Mouse (Mus musculus): Measurements from ENCODE around the gene Cyth2.

Cyth2 gene

DNA sequence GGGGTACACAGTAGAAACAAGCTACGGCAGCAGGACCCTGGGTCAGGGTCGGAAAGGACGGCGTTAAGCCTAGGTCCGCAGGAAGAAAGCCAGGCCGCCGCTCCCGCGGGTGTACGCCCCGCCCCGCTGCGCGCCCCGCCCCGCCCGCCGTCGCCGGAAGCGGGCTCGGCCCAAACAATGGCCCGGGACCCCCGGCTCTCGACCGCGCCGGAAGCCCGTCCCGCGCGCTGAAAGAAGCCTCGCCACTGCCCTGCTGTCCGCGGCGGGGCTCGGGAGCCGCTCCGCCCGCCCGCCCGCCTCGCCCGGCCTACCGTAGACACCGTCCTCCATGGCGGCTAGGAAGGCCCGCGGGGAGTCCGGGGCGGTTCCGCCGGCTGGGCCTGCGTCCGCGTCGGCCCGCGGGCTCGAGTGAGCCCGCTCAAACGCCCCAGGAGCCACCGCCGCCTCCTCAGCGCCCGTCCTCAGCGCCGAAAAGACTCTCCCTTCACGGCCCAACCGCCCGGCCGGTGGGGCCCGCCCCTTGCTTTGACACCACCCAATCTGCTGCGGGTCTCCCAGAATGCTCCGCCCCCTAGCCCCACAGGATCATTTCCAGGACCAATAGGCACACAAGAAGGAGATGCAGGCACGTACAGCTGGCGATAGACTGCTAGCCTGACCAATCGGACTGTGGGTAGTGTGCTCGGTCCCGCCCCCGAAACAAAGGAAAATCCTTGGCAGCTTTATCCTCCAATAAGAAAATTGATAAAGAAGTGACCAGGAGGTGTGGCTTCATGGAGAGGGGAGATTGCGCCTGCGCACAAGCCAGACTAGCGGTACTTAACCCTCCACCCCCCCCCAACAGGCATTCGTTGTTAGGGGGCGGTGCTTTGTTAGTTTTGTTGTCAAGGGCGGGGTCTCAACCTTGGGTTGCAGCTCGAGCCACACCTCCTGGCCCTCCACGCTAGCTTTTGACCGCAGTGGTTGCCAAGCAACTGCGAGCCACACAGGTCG lies at the start of gene Cyth2:
TSS of gene Cyth2 (minus strand) at position 795 of the 993 bp plus-strand sequence.
- DNase-seq (ENCODE audit: low spot score), result peak; percentile 98

DNA sequence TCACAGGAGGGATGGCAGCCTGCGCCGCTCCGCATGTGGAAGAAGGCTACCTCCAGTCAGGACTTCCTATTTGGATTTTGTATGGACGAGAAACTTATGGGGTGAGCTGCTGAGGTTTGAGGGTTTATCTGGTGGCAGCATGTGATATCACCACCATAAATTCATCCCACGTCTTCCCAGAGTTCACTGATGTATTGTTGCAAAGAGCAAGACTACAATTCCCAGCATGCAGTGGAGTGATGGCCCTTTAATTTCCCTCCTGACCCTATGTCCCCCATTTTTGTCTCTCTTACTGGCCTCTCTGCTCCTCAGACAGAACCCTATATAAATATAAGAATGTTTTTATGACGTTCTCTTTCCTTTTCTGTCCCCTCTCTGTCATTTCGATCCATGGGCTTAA lies 48.4 kb upstream of the Cyth2 start:
- DNase-seq (ENCODE audit: low spot score), result no peak

DNA sequence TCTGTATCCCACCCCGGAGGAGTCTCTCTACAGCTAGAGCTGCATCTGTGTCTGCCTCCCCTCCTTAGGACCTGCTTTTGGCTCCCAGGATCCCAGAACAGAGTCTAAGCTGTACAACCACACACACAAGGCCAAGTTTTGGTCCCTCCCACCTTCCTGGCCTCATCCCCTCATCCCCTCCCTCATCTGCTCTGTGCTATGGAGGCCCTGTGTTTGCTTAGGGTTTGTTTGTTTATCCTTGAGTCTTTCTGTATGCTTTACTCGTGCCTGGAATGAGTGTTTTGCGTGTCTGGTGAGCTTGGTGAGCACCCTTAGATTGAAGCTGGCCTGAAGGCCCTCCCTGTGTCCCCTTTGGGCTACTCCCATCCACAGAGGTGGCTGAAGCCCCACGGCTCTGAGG lies 44.6 kb upstream of the Cyth2 start:
- DNase-seq (ENCODE audit: low spot score), result no peak

DNA sequence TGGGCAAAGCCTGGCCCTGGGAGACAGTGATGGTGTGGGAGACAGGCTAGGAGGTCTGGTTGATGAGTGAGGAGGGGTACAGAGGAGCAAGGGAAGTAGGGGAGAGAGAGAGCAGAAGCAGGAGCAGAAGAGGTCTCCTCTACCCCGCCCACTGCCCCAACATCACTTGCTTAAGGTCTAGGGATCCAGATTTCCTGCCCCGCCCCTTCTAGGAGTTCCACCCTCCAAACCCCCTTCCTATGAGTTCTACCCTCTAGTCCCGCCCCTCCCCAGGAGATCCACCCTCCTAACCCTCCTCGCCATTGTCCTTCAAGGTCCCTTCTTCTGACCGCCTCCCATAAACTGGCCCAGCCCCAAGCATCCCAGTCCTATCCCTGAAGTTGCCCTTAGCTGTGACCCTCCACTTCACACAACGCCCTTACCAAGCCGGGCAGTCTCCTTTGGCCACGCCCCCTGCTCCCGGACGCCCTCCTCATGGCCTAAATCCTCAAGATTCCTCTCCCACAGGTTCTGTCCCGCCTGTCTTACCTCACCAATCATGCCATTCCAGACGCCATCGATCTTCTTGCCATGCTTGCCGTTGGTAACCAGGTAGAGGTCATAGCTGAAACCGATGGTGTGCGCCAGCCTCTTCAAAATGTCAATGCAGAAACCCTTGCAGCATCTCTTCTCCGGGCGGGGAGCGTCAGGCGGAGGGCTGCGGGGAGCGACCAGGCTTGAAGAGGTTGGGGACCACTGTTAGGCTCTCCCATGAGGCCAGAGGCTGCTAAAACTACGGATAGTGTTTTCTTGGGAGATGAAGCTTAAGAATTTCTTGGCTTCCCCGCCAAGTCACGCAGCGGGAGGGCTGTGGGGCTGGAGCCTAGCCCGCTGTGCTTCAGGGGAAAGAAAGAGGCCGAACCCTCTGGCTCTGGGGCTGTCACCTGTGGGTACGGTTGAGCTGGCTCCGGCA lies 42.8 kb upstream of the Cyth2 start:
- DNase-seq (ENCODE audit: low spot score), result no peak

DNA sequence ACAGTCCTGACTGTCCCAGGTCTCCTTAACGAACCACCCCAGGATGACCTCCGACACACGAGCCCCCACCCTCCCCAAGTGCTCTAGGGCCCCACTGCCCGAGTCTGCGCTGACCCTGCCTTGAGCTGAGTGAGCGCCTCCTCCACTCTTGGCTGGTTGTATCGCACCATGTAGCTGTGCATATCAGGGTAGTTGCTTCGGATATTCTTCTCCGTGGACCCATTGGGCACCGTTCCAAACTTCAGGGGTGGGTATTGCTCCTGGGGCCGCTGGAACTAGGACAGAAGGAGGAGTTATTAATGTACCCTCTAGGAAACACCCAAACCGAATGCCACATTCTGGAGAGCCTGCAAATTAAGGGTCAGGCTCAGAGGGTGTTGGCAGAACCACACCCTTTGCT lies 38.7 kb upstream of the Cyth2 start:
- DNase-seq (ENCODE audit: low spot score), result no peak

DNA sequence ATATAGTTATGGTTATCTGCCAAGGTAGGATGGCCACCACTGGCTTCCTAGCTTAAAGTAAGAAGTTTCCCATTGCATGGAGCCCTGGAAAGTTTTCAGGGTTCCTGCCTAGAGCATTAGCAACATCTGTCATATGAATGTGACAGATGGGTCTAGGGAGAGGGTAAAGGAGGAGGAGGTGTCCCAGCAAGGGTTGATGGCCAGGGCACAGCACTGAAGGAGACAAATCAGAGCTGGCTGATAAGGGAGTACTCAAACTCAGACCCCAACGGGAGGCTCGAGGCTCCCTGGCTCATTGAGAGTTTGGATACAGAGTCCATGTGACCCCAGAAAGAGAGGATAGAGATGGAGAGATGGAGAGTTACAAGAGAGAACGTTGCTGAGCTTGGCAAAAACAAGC lies 36.3 kb upstream of the Cyth2 start:
- DNase-seq (ENCODE audit: low spot score), result no peak

DNA sequence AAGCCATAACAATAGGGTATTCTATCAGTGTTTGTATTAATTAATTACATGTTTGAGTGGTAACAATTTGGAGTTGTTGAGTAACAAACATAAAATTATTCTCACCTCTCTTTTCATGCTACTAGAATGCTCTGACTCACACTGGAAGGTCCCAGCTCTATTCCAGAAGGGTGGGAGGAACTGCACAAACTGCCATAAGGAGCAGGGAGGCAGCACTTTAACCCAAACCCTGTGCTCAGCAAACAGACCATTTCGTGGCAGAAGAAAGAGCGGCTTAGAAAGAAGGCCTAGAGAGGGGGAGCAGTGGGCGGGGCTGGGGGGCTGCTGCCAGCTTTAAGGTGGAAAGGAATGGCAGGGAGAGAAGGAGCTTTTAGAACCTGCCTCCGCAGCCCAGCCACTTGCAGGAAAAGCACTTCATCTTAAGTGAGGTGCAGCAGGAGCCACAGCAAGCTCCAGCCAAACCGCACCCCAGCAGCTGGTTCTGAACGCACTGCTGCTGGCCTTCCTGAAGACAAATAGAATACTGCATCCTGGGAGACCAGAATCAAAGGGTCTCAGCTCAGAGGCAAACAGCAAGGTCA lies 34.2 kb upstream of the Cyth2 start:
- no peak for DNase-seq (ENCODE audit: low spot score)

DNA sequence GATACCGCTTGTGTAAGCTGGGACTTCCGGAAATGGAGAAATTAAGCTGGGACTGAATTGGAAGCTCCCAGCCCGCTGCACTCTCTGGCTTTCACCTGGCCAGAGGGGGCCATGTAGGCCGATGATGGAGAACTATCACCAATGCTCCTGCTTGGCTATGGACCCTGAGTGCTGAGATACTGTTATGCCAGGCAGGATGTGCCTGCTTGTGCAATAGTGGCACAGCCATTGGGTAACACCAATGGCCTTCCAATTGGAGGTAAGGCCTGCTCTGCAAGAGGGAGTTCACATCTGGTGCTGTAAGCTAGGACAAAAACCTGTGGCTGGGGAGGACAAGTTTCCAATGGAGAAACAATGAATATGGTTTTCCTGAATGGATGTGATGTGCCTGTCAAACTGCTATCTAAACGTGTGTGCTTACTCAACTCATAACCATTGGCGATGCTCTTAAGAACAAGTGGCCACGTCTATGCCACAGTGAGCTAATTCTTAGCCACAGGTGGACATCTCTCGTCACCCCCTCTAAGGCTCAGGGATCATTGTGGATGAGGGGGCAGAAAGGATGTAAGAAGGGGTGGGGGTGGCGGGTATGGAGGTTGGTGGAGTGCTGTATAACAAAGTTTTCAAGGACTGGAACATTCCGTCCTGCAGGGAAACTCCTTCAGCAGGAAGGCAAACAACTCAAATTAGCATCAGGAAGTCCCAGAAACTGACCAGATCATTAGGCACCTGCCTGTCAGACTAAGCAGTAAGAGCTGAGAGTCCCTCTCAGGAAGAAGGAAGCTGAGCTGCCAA lies 28.8 kb upstream of the Cyth2 start:
- DNase-seq (ENCODE audit: low spot score), result no peak

DNA sequence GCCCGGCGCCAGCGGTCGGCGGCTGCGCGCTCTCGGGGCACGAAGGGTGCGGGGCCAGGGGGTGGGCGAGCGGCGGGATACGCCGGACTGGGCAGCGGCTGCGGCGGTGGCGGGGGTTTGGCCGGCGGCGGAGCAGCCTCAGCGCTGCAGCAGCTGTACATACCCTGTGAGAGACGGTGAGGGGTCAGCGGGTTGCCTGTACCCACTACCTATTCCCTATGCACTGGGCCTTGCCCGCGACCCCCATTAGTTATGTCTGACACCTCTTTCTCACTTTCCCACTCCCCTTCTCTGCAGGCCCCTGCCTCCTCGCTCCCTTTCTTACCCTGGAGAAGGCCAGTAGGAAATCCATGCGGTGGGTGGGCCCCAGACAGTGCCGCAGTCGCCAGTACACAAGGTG lies 19.5 kb upstream of the Cyth2 start:
- no peak for DNase-seq (ENCODE audit: low spot score)

DNA sequence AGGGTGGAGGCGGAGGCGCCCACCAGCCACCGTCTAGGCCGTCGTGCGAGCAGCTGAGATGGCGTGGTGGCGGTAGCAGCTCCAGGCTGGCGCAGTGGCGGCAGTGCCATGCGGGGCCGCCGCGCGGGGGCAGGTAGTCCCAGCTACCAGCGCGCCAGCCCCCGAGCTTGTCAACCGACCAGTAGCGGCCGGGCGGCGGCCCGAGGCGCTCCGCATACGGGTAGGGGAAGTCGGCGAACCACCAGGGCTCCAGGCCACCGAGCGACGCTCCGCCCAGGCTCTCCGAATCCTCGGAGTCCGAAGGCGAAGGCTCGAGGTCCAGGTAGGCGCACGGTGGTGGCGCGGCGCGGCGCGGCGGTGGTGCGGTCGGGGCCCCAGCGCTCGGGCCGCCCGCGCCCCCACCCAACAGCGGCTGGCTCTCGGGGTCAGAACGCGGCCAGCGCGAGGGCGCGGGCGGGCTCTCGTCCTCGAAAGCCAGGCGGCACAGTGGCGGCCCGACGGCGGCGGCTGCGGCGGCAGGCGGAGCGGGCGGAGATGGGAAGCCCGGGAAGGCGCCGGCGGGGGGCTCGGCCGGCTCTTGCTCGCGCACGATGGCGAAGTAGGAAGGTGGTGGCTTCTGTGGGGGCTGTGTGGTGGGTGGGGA lies 18.9 kb upstream of the Cyth2 start:
- no peak for DNase-seq (ENCODE audit: low spot score)

DNA sequence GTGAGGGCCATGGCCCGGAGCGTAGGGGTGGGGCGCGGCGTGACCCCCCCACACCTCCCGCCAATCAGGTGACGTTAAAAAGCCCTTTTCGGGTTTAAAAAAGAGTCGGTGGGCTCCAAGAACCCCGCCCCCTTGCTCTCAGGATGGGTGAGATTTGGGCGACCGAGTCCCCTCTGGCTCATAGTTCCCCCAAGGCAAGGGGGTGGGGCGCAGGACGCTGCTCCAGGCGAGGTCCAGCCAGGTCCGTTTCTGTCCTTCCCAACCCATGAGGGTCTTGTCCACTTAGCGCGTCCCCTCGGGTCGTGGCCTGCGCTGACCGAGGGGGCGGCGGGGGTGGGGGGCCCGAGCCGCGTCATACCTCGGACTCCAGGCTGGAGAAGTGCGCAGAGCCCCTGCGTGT lies 18.0 kb upstream of the Cyth2 start:
- DNase-seq (ENCODE audit: low spot score), result no peak

DNA sequence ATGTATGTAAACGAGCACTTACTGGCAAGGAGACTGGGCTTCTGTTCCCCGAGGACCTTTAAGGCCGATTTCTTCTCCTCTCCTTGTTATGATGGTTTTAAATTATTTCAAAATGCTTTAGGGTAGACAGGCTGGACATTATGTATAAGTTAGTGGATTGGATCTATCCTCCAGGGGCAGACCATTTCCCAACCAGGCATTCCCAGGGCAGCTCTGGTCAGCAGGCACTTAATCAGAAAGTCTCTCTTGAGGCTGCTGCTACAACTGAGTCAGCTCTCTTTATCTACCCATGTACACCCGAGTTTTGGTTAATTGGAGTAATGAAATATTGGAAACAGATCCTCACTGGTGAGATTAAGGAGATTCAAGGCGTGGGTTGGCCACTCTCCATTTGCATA lies 16.7 kb upstream of the Cyth2 start:
- DNase-seq (ENCODE audit: low spot score), result no peak

DNA sequence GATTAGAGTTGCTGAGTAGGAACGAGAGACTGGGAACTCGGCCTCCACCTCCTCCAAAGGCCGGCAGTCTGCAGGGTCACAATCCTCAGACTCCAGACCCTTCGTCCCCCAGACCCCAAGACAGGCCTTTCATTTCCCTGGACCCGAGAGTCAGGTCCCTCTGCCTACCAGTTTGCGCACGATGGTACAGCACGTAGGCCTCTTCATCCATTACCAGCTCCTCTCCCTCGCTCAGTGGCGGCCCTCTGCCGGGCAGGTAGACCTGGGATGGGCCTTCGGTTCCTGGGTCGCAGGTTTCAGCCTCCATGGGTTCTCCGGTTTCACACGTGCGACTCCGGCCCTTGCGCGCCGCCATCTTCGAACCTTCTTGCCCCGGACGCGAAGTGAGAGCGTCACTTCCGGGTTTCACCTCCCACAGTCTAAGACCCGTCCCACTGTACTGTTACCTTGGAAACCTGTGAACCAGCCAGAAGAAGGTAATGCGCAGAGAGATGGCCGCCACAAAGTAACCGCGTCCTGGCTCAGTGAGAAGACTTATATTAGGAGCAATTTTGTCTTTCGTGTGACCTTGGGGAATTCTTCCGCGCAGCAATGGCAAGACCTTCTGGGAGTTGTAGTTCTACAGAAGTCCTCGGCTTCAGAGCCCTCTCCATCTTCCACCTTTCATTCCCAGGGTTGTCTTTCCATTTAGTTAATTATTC lies 16.2 kb upstream of the Cyth2 start, which contains the start of gene Grwd1:
TSS of gene Grwd1 (minus strand) at position 518 of the 701 bp plus-strand sequence.
- DNase-seq (ENCODE audit: low spot score), result peak; percentile 63

DNA sequence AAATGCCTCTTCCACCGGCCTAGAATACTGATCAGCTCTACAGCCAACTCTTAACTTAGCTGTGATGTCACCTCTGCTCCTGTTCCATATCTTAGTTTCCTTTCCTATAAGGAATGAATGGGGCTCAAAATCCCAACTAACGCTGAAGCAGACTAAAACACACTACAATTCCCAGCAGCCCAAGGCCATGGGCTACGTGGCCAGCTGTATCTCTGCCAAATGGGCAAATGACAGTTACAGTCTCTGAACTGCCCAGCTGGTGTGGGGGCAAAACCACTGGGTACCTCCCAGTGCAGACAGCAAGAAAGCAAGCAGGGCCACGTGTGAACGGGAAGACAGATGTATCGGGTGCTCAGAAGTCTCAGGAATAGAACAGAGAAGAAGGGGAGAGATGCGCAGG lies 12.2 kb upstream of the Cyth2 start:
- DNase-seq (ENCODE audit: low spot score), result no peak

DNA sequence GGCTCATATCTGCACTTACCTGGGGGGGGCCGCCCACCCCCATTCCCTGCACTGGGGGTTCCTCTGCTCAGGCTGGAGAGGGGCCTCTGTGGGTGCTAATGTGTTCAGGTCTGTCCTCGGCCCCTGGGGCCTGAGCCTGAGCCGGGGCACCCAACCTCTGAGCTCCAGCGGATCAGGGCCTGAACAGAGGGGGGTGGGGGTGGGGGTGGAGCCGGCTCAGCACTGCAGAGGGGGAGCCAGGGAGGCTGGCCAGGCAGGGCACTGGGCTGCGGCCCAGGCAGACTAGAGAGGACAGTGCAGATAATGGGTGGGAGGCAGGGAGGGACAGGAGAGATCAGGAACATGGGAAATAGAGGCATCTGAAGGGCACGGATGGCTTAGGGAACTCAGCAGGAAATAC lies 10.2 kb upstream of the Cyth2 start, which contains the start of gene Kcnj14:
TSS of gene Kcnj14 (minus strand) at position 185 of the 400 bp plus-strand sequence.
- DNase-seq (ENCODE audit: low spot score), result no peak

DNA sequence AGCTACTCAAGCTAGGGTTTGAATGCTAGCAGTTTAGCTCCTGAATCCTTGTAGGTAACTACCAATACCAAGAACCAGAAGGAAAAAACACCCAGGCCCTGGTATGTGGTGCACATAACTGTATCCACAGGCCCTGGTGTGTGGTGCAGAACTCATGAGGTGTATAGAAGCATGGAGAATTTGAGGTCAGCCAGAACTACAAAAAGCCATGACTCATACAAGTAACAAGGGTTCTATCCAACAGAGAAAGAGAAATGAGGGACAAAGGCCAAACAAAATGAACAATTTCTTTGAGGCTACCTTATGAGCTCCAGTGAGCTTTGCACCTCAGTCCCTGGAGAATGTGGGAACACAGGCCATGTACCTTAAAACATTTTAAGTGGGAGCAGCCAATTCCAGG lies 6.5 kb upstream of the Cyth2 start:
- DNase-seq (ENCODE audit: low spot score), result no peak

DNA sequence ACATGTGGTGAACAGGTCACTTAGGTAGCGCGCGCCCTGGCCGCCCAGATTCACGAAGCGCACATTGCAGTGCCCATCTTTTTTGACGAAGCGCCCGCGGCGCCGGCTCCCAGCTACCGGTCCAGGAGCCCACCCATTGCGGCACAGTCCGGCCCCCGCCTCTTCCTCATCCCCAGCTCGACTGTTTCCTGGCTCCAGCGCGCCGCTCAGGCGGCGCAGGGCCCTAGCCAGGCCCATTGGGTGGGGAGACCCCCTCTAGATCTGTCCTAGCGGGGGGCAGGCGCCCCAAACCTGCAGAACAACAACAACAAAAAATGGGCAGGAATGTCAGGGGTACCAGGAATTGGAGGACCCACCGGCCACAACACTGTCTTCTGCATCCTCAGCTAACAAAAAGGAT lies 5.5 kb upstream of the Cyth2 start:
- DNase-seq (ENCODE audit: low spot score), result no peak

DNA sequence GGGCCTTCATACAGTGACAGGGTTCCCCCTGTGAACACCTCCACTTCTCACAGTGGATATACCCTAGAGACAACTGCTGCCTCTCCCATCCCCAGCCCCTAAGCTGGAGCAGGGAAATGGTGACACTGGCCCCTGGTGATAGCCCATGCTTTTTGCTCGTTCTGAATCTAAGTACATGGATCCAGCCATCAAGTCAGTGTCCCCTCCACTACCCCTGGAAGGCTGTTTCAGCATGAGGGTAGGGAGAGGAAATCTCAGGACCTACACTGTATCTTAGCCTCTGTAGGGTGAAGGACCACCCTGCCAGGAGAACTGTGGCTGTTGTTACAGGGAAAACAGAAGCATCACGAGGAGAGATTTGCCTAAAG lies 1.6 kb upstream of the Cyth2 start:
- no peak for DNase-seq (ENCODE audit: low spot score)

DNA sequence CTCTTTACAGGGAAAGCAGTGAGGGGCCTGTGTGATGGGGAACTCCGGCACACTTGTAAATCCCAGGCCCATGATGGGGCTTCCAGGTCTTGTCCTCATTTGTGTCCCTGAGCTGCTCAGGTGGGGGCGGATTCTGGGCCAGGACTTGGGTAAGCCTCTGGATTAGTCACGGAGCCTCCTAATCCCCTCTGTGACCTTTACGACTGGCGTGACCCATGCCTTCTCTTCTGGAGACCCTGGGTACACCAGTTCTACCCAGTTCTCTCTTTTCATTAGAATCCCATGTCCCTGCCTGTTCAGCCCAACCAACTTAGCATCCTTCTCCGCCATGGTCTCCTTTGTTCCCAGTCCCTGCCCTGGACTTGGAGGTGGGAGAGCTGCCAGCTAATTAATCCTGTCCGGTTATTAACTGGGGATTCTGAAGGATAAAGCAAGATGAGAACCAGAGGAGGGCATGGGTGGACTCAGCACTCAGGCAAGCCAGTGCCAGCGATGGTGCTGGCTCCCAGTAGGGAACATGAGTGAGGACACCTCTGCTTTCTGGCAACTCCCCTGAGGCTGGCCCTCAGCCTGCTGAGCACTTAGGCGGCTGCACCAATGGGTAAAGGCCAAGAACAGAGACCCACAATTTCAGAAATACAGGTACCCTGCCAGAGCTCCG lies 1.1 kb upstream of the Cyth2 start:
- DNase-seq (ENCODE audit: low spot score), result no peak

DNA sequence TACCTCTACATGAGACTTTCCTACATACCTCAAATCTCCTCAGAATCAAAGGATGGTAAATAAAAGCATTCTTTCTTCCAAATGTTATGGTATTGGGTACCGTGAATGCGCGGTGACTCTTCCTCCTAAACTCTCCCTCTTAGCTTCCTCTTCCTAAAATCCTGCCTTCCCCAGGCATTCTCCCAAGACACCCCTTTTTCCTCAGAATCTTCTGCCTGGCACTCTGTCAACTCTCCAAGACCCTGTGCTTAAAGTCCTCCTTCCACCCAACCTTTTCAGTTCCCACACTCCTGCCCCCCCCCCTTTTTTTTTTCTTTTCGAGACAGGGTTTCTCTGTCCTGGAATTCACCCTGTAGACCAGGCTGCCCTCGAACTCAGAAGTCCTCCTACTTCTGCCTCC lies 460 bp upstream of the Cyth2 start:
- DNase-seq (ENCODE audit: low spot score), result no peak
